Mouse (Mus musculus) forebrain, embryonic 10.5 days (tissue): ENCODE measurements around the gene Ggct. TPM values are rescaled to one million over a fixed set of nuclear protein-coding genes. Genes with fewer than 3 reads are reported as not detected.

Experiments used
- DNase-seq: peaks from one replicate; pipeline ENCODE4 v3.0.0-alpha.2; 2017; ENCODE audit warnings: low spot score; ENCODE audit errors: extremely low spot score
- H3K27ac ChIP-seq: fragments of 300-500 bp; sonication (generic); 2 replicates; pipeline ENCODE4 v1.5.1; 2016; ENCODE audit warnings: mild to moderate bottlenecking
- H3K27me3 ChIP-seq: fragments of 300-500 bp; sonication (generic); 2 replicates; pipeline ENCODE4 v1.6.1; 2016; ENCODE audit warnings: mild to moderate bottlenecking; ENCODE audit not compliant: poor library complexity, severe bottlenecking
- H3K36me3 ChIP-seq: fragments of 300-500 bp; sonication (generic); replicated peaks from 2 replicates; pipeline ENCODE4 v1.6.1; 2016; ENCODE audit warnings: mild to moderate bottlenecking, moderate library complexity
- H3K4me1 ChIP-seq: fragments of 300-500 bp; sonication (generic); 2 replicates; pipeline ENCODE4 v1.6.1; 2016
- H3K4me3 ChIP-seq: fragments of 300-500 bp; sonication (generic); 2 replicates; pipeline ENCODE4 v1.5.1; 2016; ENCODE audit warnings: mild to moderate bottlenecking, moderate library complexity
- H3K9me3 ChIP-seq: fragments of 300-500 bp; sonication (generic); 2 replicates; pipeline ENCODE4 v1.6.1; 2016; ENCODE audit warnings: mild to moderate bottlenecking, moderate library complexity
- WGBS: fragments of 180-500 bp; shearing (Covaris S2); methylation state at CpG from one replicate; pipeline ENCODE4 v1.1.7; 2016; 5-methylcytosine and 5-hydroxymethylcytosine counted together
- polyA plus RNA-seq: library from polyadenylated mRNA; unstranded; fragments of >200 nt; fragmentation: Nextera tagmentation; extraction: Ambion mirVana; gene quantifications from 2 replicates; pipeline ENCODE4 v1.2.1, GENCODE M21; 2016

The Ggct gene
- polyA plus RNA-seq, 1 experiment from 2014 or later = 8.9 TPM

DNA sequence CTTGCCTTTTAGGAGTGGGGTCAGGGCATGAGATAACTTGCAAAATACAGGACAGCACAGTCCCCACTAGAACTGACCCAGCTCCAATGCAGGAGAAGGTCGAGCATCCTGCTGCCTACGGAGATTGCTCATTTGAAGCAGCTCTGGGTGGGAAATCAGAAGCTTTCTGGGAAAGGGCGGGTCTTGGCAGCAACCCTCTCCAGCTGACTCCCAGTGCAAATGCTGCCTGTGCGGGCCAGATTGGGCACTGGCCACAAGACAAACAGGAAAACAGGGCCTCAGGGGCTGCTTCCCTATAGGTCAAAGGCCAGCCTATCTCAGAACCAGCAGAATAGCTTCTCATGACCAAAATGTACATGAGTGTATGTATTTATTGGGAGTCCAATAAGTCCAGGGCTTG, 53.1 kb downstream of the Ggct start:
- Histone ChIP-seq H3K27me3 (peaks cover 30% of the 10 kb centered on the region), H3K9me3 (no peaks in the 10 kb centered on the region), H3K4me1 (peaks cover 24% of the 10 kb centered on the region), H3K4me3 (no peak overlapping the region), H3K36me3 (no peaks in the 10 kb centered on the region), H3K27ac (no peak overlapping the region)
- DNase-seq = no peak
- WGBS = 77% methylated on average over 4 of the region's 4 CpGs

DNA sequence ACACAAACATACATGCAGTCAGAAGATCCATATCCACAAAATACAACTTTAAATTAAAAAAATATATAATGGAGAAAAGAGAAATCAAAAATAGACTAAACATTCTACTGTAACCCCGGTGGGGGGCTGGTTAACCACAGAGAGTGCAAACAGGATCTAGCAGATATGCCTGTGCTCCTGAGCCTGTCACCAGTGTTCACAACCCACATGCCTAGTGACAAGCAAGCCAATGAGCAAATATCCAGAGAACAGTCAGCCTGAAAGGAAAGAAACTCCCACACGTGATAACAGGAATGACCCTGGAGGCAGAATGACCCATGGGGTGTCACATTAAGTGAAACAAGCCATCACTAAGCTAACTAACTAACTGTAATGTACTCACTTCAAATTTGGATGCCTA, 56.3 kb downstream of the Ggct start:
- Histone ChIP-seq H3K27me3 (no peaks in the 10 kb centered on the region), H3K9me3 (no peaks in the 10 kb centered on the region), H3K36me3 (no peaks in the 10 kb centered on the region), H3K4me1 (peaks cover 13% of the 10 kb centered on the region; the same call in 1 of the 2 replicates), H3K27ac (no peak overlapping the region), H3K4me3 (no peak overlapping the region)
- 81% methylated on average over 2 of the region's 2 CpGs for WGBS
- no peak for DNase-seq

GRCm38 (mm10) chr6:54934930-54935329, 57.8 kb downstream of the Ggct start:
- 84% methylated on average over 5 of the region's 5 CpGs for WGBS
- Histone ChIP-seq H3K4me1 (peaks cover 7% of the 10 kb centered on the region; the same call in 1 of the 2 replicates), H3K36me3 (no peaks in the 10 kb centered on the region), H3K9me3 (no peaks in the 10 kb centered on the region), H3K27ac (no peak overlapping the region), H3K4me3 (no peak overlapping the region), H3K27me3 (no peaks in the 10 kb centered on the region)
- DNase-seq = no peak

- H3K36me3 ChIP-seq = no peaks in the 10 kb centered on the region
- H3K27me3 ChIP-seq = no peaks in the 10 kb centered on the region
- 0 out of 2 replicates have a peak, but pooled peaks cover under 1% of the 10 kb centered on the region for H3K4me1 ChIP-seq
- no peaks in the 10 kb centered on the region for H3K9me3 ChIP-seq
- no peak overlapping the region for H3K4me3 ChIP-seq
- no peak for DNase-seq
- 91% methylated on average over 8 of the region's 8 CpGs for WGBS
- no peak overlapping the region for H3K27ac ChIP-seq
These were observed 58.4 kb downstream of the Ggct start for GRCm38 (mm10) chr6:54934313-54934712.

DNA sequence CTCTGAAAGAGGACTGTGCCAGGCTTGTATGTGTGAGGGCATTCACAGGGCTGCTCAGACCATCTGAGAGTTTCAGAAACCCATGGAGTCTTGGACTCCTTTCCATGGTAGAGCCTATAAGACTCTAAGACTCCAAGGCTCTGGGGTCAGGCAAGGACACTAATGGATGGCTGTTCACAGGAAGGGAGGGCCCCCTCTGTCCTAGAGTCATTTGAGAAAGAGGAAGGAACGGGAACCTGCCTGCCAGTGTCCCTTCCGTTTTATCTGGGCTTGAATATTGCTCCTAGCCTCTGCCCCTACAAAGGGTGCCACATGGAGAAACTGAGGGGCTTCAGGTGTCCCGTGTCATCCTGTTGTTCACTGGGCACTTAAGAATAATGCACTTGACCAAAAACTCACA, 58.9 kb downstream of the Ggct start:
- H3K36me3 ChIP-seq = no peaks in the 10 kb centered on the region
- no peaks in the 10 kb centered on the region for H3K9me3 ChIP-seq
- no peak for DNase-seq
- H3K4me1 ChIP-seq = no peaks in the 10 kb centered on the region
- H3K4me3 ChIP-seq = no peak overlapping the region
- 89% methylated on average over 3 of the region's 3 CpGs for WGBS
- no peaks in the 10 kb centered on the region for H3K27me3 ChIP-seq
- no peak overlapping the region for H3K27ac ChIP-seq

GRCm38 (mm10) chr6:54933216-54933615, 59.5 kb downstream of the Ggct start:
- no peaks in the 10 kb centered on the region for H3K9me3 ChIP-seq
- H3K27ac ChIP-seq = no peak overlapping the region
- 81% methylated on average over 5 of the region's 5 CpGs for WGBS
- no peaks in the 10 kb centered on the region for H3K4me1 ChIP-seq
- DNase-seq = no peak
- H3K27me3 ChIP-seq = no peaks in the 10 kb centered on the region
- no peaks in the 10 kb centered on the region for H3K36me3 ChIP-seq
- H3K4me3 ChIP-seq = no peak overlapping the region

Other genes starting within 250 kb of the Ggct start
- gene Znrf2, start 176.0 kb downstream of the Ggct start, polyA plus RNA-seq = 1.8 and 2.3 TPM in 2 replicates
- gene Nod1, start 20.3 kb downstream of the Ggct start, polyA plus RNA-seq = 1.1 and 1.2 TPM in 2 replicates
- gene Gars, start 45.1 kb upstream of the Ggct start, polyA plus RNA-seq = 231 and 234 TPM in 2 replicates
- 0.31 and 0.38 TPM in 2 replicates for gene Crhr2, start 140.1 kb upstream of the Ggct start, polyA plus RNA-seq
- gene Inmt, start 182.1 kb upstream of the Ggct start, polyA plus RNA-seq = 8.3 and 11.8 TPM in 2 replicates
- 24.8 and 27.4 TPM in 2 replicates for gene Mindy4, start 210.4 kb upstream of the Ggct start, polyA plus RNA-seq